Mouse (Mus musculus): Measurements from ENCODE around the gene Prkcb. TPM values are rescaled to one million over a fixed set of nuclear protein-coding genes. Genes with fewer than 3 reads are reported as not detected.

Gene Prkcb
- 12.1 TPM for polyA plus RNA-seq (2014; fragmentation: Illumina TruSeq; extraction: RNeasy Lipid Tissue Mini Kit (QIAGEN cat#74804); ENCODE audit: insufficient read depth, low read depth, low replicate concordance)

DNA sequence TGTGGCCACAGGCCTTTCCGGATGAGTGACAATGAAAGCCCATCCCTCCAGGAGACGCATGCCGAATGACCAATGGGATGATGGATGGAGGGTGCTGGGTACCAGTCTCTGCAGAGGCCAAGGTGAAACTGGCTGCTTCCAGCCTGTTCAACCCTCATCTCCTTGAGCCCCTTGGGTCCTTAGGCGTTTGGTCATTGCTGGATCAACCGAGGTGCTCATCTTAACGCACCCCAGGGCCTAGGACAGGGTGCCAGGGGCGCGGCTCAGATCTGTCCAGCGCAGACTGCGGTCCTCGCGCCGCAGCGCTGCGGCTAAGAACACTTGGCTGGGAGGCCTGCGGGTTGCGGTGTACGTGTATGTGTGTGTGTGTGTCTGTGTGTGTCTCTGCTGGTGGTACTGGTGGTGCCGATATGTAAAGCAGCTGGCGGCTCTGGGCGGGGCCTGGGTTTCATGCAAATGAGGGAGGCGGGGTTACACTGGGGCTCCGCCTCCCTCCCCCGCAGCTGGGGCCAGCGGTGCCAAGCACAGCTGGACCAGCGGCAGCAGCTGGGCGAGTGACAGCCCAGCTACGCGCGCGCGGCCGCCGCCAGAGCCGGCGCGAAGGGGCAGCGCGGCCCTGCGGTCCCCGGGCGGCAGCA lies at the start of gene Prkcb:
TSS of gene Prkcb (plus strand) at position 147 of the 638 bp plus-strand sequence.

DNA sequence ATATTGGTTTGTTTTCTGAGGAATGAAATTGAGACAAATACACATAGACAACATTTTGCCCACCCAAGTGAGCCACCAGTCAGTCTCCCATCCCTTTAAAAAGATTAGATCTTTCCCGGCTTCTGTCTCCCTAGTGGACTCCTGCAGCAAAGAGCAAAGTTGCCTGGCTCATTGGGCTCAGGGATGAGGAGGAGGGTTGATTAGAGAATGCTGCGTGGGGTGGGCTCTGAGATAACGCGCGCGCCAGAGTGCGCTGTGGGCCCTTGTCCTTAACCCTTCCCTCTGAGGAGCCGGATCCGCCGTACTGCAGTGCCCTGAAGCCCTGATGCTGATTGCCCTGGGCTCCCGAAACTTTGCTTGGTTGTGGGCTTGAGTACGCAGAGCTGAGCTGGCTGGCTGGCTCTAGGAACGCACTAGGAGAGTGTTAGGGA lies 381.9 kb downstream of the Prkcb start, which contains the start of gene Cacng3:
TSS of gene Cacng3 (plus strand) at position 51 of the 431 bp plus-strand sequence.

Other genes starting within 250 kb of the Prkcb start
- gene Ubfd1, start 221.6 kb upstream of the Prkcb start, polyA plus RNA-seq (2014; fragmentation: Illumina TruSeq; extraction: RNeasy Lipid Tissue Mini Kit (QIAGEN cat#74804); ENCODE audit: insufficient read depth, low read depth, low replicate concordance), result 11.4 TPM
- gene Ears2, start 221.5 kb upstream of the Prkcb start, polyA plus RNA-seq (2014; fragmentation: Illumina TruSeq; extraction: RNeasy Lipid Tissue Mini Kit (QIAGEN cat#74804); ENCODE audit: insufficient read depth, low read depth, low replicate concordance), result 4.4 TPM
- 201 TPM for gene Ndufab1, start 186.9 kb upstream of the Prkcb start, polyA plus RNA-seq (2014; fragmentation: Illumina TruSeq; extraction: RNeasy Lipid Tissue Mini Kit (QIAGEN cat#74804); ENCODE audit: insufficient read depth, low read depth, low replicate concordance)
- gene Palb2, start 155.8 kb upstream of the Prkcb start, polyA plus RNA-seq (2014; fragmentation: Illumina TruSeq; extraction: RNeasy Lipid Tissue Mini Kit (QIAGEN cat#74804); ENCODE audit: insufficient read depth, low read depth, low replicate concordance), result 0.93 TPM
- gene Dctn5, start 155.7 kb upstream of the Prkcb start, polyA plus RNA-seq (2014; fragmentation: Illumina TruSeq; extraction: RNeasy Lipid Tissue Mini Kit (QIAGEN cat#74804); ENCODE audit: insufficient read depth, low read depth, low replicate concordance), result 52.9 TPM
- 0.77 TPM for gene Plk1, start 129.3 kb upstream of the Prkcb start, polyA plus RNA-seq (2014; fragmentation: Illumina TruSeq; extraction: RNeasy Lipid Tissue Mini Kit (QIAGEN cat#74804); ENCODE audit: insufficient read depth, low read depth, low replicate concordance)
- 0.12 TPM for gene Ern2, start 102.5 kb upstream of the Prkcb start, polyA plus RNA-seq (2014; fragmentation: Illumina TruSeq; extraction: RNeasy Lipid Tissue Mini Kit (QIAGEN cat#74804); ENCODE audit: insufficient read depth, low read depth, low replicate concordance)
- gene Chp2, start 69.3 kb upstream of the Prkcb start, polyA plus RNA-seq (2014; fragmentation: Illumina TruSeq; extraction: RNeasy Lipid Tissue Mini Kit (QIAGEN cat#74804); ENCODE audit: insufficient read depth, low read depth, low replicate concordance), result 2.6 TPM

Measured in lung, adult 10 weeks (tissue).